Mouse (Mus musculus) CH12.LX (cell line): ENCODE data around the gene 2310061I04Rik. TPM values are rescaled to one million over a fixed set of nuclear protein-coding genes. Genes with fewer than 3 reads are reported as not detected.

ENCODE experiments used
- DNase-seq: peaks from one replicate; pipeline ENCODE4 v3.0.0-alpha.2; 2013; ENCODE audit errors: extremely low read depth
- H3K27ac ChIP-seq: 2 replicates; pipeline ENCODE4 v1.5.1; 2012; ENCODE audit warnings: low read depth, mild to moderate bottlenecking, control low read depth, moderate library complexity; ENCODE audit not compliant: insufficient read depth
- H3K27me3 ChIP-seq: replicated peaks from 2 replicates; pipeline ENCODE3; 2012; ENCODE audit warnings: inconsistent platforms
- H3K36me3 ChIP-seq, 2 experiments: replicated peaks in 1 of 2; 2 replicates each; pipeline versions ENCODE3 to v1.6.1; 2012; ENCODE audit warnings: inconsistent platforms in 1 of 2, low read length in 1 of 2, mild to moderate bottlenecking in 1 of 2, mixed read lengths in 1 of 2, moderate library complexity in 1 of 2; ENCODE audit not compliant: control insufficient read depth in 1 of 2, insufficient read depth in 1 of 2
- H3K4me1 ChIP-seq, 2 experiments: 2 replicates each; pipeline ENCODE4 v1.6.1; 2012; ENCODE audit warnings: inconsistent platforms in 1 of 2, moderate library complexity in 1 of 2; ENCODE audit not compliant: insufficient read depth in 2 of 2, control insufficient read depth in 1 of 2
- H3K4me2 ChIP-seq: 2 replicates; pipeline ENCODE4 v1.6.1; 2012; ENCODE audit warnings: low read depth, mild to moderate bottlenecking, control low read depth; ENCODE audit not compliant: poor library complexity, insufficient read depth, severe bottlenecking
- H3K4me3 ChIP-seq, 3 experiments: fragments of 150-350 bp in 1 of 3; sonication (generic) in 1 of 3; replicated peaks in 1 of 3; 2 replicates each; pipeline versions ENCODE3 to v1.5.1; 2011 to 2012; ENCODE audit warnings: low read depth in 2 of 3, low read length in 2 of 3, mild to moderate bottlenecking in 2 of 3, moderate library complexity in 2 of 3, control low read depth in 1 of 3, improper control_type of control experiment in 1 of 3, inconsistent platforms in 1 of 3, mixed read lengths in 1 of 3; ENCODE audit not compliant: poor library complexity in 1 of 3
- H3K79me2 ChIP-seq: replicated peaks from 2 replicates; pipeline ENCODE4 v1.6.1; 2012; ENCODE audit warnings: mild to moderate bottlenecking, moderate library complexity; ENCODE audit not compliant: control insufficient read depth, poor library complexity, insufficient read depth, severe bottlenecking; ENCODE audit errors: extremely low read depth
- H3K9ac ChIP-seq: 2 replicates; pipeline ENCODE4 v1.6.1; 2012; ENCODE audit warnings: low read depth, mild to moderate bottlenecking, control low read depth, moderate library complexity; ENCODE audit not compliant: insufficient read depth
- H3K9me3 ChIP-seq: replicated peaks from 2 replicates; pipeline ENCODE3; 2012; ENCODE audit warnings: low read length, inconsistent platforms, mixed read lengths
- CTCF ChIP-seq, 2 experiments: IDR thresholded peaks in 1 of 2; conservative IDR thresholded peaks in 1 of 2; 2 replicates each; pipeline ENCODE4 v1.5.1; 2011 to 2012; ENCODE audit warnings: low read depth in 2 of 2, low read length in 2 of 2, improper control_type of control experiment in 1 of 2, inconsistent platforms in 1 of 2, mild to moderate bottlenecking in 1 of 2, moderate library complexity in 1 of 2
- ETS1 ChIP-seq: conservative IDR thresholded peaks from 2 replicates; pipeline ENCODE4 v1.6.1; 2012; ENCODE audit warnings: low read depth, mild to moderate bottlenecking, inconsistent platforms, low read length, improper control_type of control experiment, moderate library complexity
- GABPA ChIP-seq: IDR thresholded peaks from 2 replicates; pipeline ENCODE4 v1.6.1; 2012; ENCODE audit warnings: low read depth, low read length, improper control_type of control experiment, inconsistent platforms; ENCODE audit not compliant: insufficient replicate concordance
- JUN ChIP-seq: IDR thresholded peaks from 2 replicates; pipeline ENCODE4 v1.6.1; 2011; ENCODE audit warnings: low read depth, mild to moderate bottlenecking, low read length, improper control_type of control experiment, moderate library complexity; ENCODE audit not compliant: insufficient read depth
- MAFK ChIP-seq: IDR thresholded peaks from 2 replicates; pipeline ENCODE4 v1.6.1; 2011; ENCODE audit warnings: low read length, improper control_type of control experiment; ENCODE audit not compliant: insufficient replicate concordance
- MYC ChIP-seq: IDR thresholded peaks from 2 replicates; pipeline ENCODE4 v1.6.1; 2011; ENCODE audit warnings: low read depth, mild to moderate bottlenecking, improper control_type of control experiment, low read length
- NELFE ChIP-seq: IDR thresholded peaks from 2 replicates; pipeline ENCODE4 v1.6.1; 2011; ENCODE audit warnings: low read depth, low read length, improper control_type of control experiment
- POLR2A ChIP-seq: IDR thresholded peaks from 2 replicates; pipeline ENCODE4 v1.6.1; 2011; ENCODE audit warnings: low read depth, mild to moderate bottlenecking, improper control_type of control experiment, low read length
- RAD21 ChIP-seq: IDR thresholded peaks from 2 replicates; pipeline ENCODE4 v1.6.1; 2011; ENCODE audit warnings: low read depth, mild to moderate bottlenecking, low read length, improper control_type of control experiment, moderate library complexity
- RCOR1 ChIP-seq: conservative IDR thresholded peaks from 2 replicates; pipeline ENCODE4 v1.6.1; 2012; ENCODE audit warnings: low read depth, mild to moderate bottlenecking, inconsistent platforms, low read length, improper control_type of control experiment
- SIN3A ChIP-seq: IDR thresholded peaks from 2 replicates; pipeline ENCODE4 v1.6.1; 2012; ENCODE audit warnings: low read length, improper control_type of control experiment, inconsistent platforms
- SMC3 ChIP-seq: IDR thresholded peaks from 2 replicates; pipeline ENCODE4 v1.6.1; 2011; ENCODE audit warnings: low read depth, low read length, improper control_type of control experiment
- TCF12 ChIP-seq: IDR thresholded peaks from 2 replicates; pipeline ENCODE4 v1.6.1; 2014; ENCODE audit warnings: low read depth, mild to moderate bottlenecking, inconsistent platforms, low read length, improper control_type of control experiment
- ZKSCAN1 ChIP-seq: IDR thresholded peaks from 2 replicates; pipeline ENCODE4 v1.6.1; 2012; ENCODE audit warnings: low read depth, inconsistent platforms, low read length, improper control_type of control experiment, borderline replicate concordance
- dilution Hi-C: fragments of 300-500 bp; cut with MboI; formaldehyde crosslinking; loops from 2 replicates; pipeline ENCODE4 v1.14.3; 2020; ENCODE audit warnings: low sequenced_read_pairs; ENCODE audit not compliant: extremely low pct_unique_long_range_greater_than_20kb, extremely low pct_ligation_motif_present
- in situ Hi-C: fragments of 300-500 bp; cut with MboI; formaldehyde crosslinking; loops from 3 replicates; pipeline ENCODE4 v1.14.3; 2019; ENCODE audit warnings: low sequenced_read_pairs, low pct_ligation_motif_present, low pct_unique_long_range_greater_than_20kb, mixed read lengths
- polyA plus RNA-seq: library from polyadenylated mRNA; unstranded; fragments of >175 nt; gene quantifications from 2 replicates; pipeline ENCODE4 v1.2.1, GENCODE M21; 2012; ENCODE audit warnings: low read depth; ENCODE audit not compliant: insufficient read length
- total RNA-seq, 2 experiments: library from RNA; depleted of rRNA; stranded (reverse); fragments of 300-350 nt in 1 of 2; fragments of >200 nt in 1 of 2; gene quantifications; 2 replicates each; pipeline ENCODE4 v1.2.3; 2012 to 2014

2310061I04Rik gene
- total and polyA plus RNA-seq, 3 experiments, result 5.7 to 46.4 (median 8.7) TPM

GRCm38 (mm10) chr17:35850974-35851373 is 46.3 kb downstream of the 2310061I04Rik start:
- TF ChIP-seq JUN (no peak), MYC (no peak), ETS1 (no peak)
- no peak overlapping the region for H3K4me3 ChIP-seq
- peaks cover 0 to 16% of the 10 kb centered on the region in 2 experiments; a peak in 2 of 4 replicates for H3K4me1 ChIP-seq
- no peak overlapping the region for H3K9ac ChIP-seq
- H3K27me3 ChIP-seq, result no peaks in the 10 kb centered on the region
- no peak overlapping the region for H3K27ac ChIP-seq
- in situ Hi-C loops (no loop called here), dilution Hi-C loops (no loop called here)
- no peak overlapping the region for H3K4me2 ChIP-seq
- DNase-seq, result no peak
- peaks cover 44 to 81% of the 10 kb centered on the region in 2 experiments for H3K36me3 ChIP-seq
- no peaks in the 10 kb centered on the region for H3K9me3 ChIP-seq
- H3K79me2 ChIP-seq, result no peaks in the 10 kb centered on the region

GRCm38 (mm10) chr17:35848112-35848511 is 49.1 kb downstream of the 2310061I04Rik start:
- H3K27ac ChIP-seq, result no peak overlapping the region
- no peak overlapping the region for H3K4me3 ChIP-seq
- H3K27me3 ChIP-seq, result no peaks in the 10 kb centered on the region
- no peak overlapping the region for H3K4me2 ChIP-seq
- H3K36me3 ChIP-seq, result peaks cover 50 to 76% of the 10 kb centered on the region in 2 experiments
- dilution Hi-C loops (no loop called here), in situ Hi-C loops (no loop called here)
- peaks cover 0 to 17% of the 10 kb centered on the region in 2 experiments; a peak in 2 of 4 replicates for H3K4me1 ChIP-seq
- H3K79me2 ChIP-seq, result no peaks in the 10 kb centered on the region; the same call in 1 of the 2 replicates
- no peaks in the 10 kb centered on the region for H3K9me3 ChIP-seq
- no peak overlapping the region for H3K9ac ChIP-seq
- no peak for DNase-seq
- TF ChIP-seq RCOR1 (no peak), SMC3 (peak; percentile 26), RAD21 (peak; percentile 24), SIN3A (no peak), CTCF (conservative IDR thresholded peaks at IDR 0.05 in 1 of 2, IDR thresholded peaks at IDR 0.05 in 1 of 2; ENCODE audit: low read depth in 2 of 2, low read length in 2 of 2) (peak in 1 of 2 experiments; percentile 44; a peak in 2 of 4 replicates)

- H3K27me3 ChIP-seq, result no peaks in the 10 kb centered on the region
- H3K27ac ChIP-seq, result no peak overlapping the region
- in situ Hi-C loops (no loop called here), dilution Hi-C loops (no loop called here)
- H3K4me1 ChIP-seq, result peaks cover 0 to 35% of the 10 kb centered on the region in 2 experiments; a peak in 2 of 4 replicates
- H3K9ac ChIP-seq, result no peak overlapping the region
- H3K4me2 ChIP-seq, result no peak overlapping the region
- no peaks in the 10 kb centered on the region for H3K9me3 ChIP-seq
- H3K36me3 ChIP-seq, result peaks cover 27 to 34% of the 10 kb centered on the region in 2 experiments
- no peak overlapping the region for H3K4me3 ChIP-seq
- H3K79me2 ChIP-seq, result no peaks in the 10 kb centered on the region; the same call in none of the 2 replicates
- TF ChIP-seq RAD21 (peak; percentile 30), ZKSCAN1 (no peak), SMC3 (peak; percentile 43), JUN (no peak), TCF12 (no peak), NELFE (no peak), GABPA (no peak), POLR2A (no peak), CTCF (conservative IDR thresholded peaks at IDR 0.05 in 1 of 2, IDR thresholded peaks at IDR 0.05 in 1 of 2; ENCODE audit: low read depth in 2 of 2, low read length in 2 of 2) (peak in 1 of 2 experiments; percentile 53; a peak in 2 of 4 replicates), MAFK (no peak)
- no peak for DNase-seq
Observed at GRCm38 (mm10) chr17:35843514-35843913, 53.7 kb downstream of the 2310061I04Rik start.

Other genes starting within 250 kb of the 2310061I04Rik start
Only the 20 nearest of the 23 such genes appear.
- 51.7 and 55.7 TPM in 2 replicates for gene Gtf2h4, start 223.7 kb downstream of the 2310061I04Rik start, total RNA-seq (2012; rRNA removed)
- 35.3 and 40.7 TPM in 2 replicates for gene Gtf2h4, start 223.7 kb downstream of the 2310061I04Rik start, total RNA-seq (2014; rRNA removed)
- gene Gtf2h4, start 223.7 kb downstream of the 2310061I04Rik start, polyA plus RNA-seq, result 40.0 and 40.4 TPM in 2 replicates
- gene Ddr1, start 192.8 kb downstream of the 2310061I04Rik start, total RNA-seq (2012; rRNA removed), result 3.5 and 3.6 TPM in 2 replicates
- 0.83 and 1.3 TPM in 2 replicates for gene Ddr1, start 192.8 kb downstream of the 2310061I04Rik start, total RNA-seq (2014; rRNA removed)
- gene Ddr1, start 192.8 kb downstream of the 2310061I04Rik start, polyA plus RNA-seq, result 3.0 and 3.1 TPM in 2 replicates
- 16.5 and 27.2 TPM in 2 replicates for gene Ier3, start 75.7 kb downstream of the 2310061I04Rik start, total RNA-seq (2012; rRNA removed)
- 13.9 and 15.0 TPM in 2 replicates for gene Ier3, start 75.7 kb downstream of the 2310061I04Rik start, total RNA-seq (2014; rRNA removed)
- gene Ier3, start 75.7 kb downstream of the 2310061I04Rik start, polyA plus RNA-seq, result 12.4 and 12.6 TPM in 2 replicates
- gene Flot1, start 74.2 kb downstream of the 2310061I04Rik start, total RNA-seq (2012; rRNA removed), result 14.2 and 21.6 TPM in 2 replicates
- 12.8 and 16.3 TPM in 2 replicates for gene Flot1, start 74.2 kb downstream of the 2310061I04Rik start, total RNA-seq (2014; rRNA removed)
- 17.6 and 18.9 TPM in 2 replicates for gene Flot1, start 74.2 kb downstream of the 2310061I04Rik start, polyA plus RNA-seq
- gene Tubb5, start 59.1 kb downstream of the 2310061I04Rik start, total RNA-seq (2012; rRNA removed), result 1,014 and 1,058 TPM in 2 replicates
- 1,031 and 1,121 TPM in 2 replicates for gene Tubb5, start 59.1 kb downstream of the 2310061I04Rik start, total RNA-seq (2014; rRNA removed)
- gene Tubb5, start 59.1 kb downstream of the 2310061I04Rik start, polyA plus RNA-seq, result 962 and 1,053 TPM in 2 replicates
- 8.2 and 8.5 TPM in 2 replicates for gene Mdc1, start 55.9 kb downstream of the 2310061I04Rik start, total RNA-seq (2012; rRNA removed)
- 2.4 and 3.3 TPM in 2 replicates for gene Mdc1, start 55.9 kb downstream of the 2310061I04Rik start, total RNA-seq (2014; rRNA removed)
- gene Mdc1, start 55.9 kb downstream of the 2310061I04Rik start, polyA plus RNA-seq, result 14.4 and 15.7 TPM in 2 replicates
- gene Nrm, start 36.1 kb downstream of the 2310061I04Rik start, total RNA-seq (2012; rRNA removed), result 12.5 and 16.7 TPM in 2 replicates
- 10.0 and 12.1 TPM in 2 replicates for gene Nrm, start 36.1 kb downstream of the 2310061I04Rik start, total RNA-seq (2014; rRNA removed)
- gene Nrm, start 36.1 kb downstream of the 2310061I04Rik start, polyA plus RNA-seq, result 14.0 and 15.4 TPM in 2 replicates
- gene Ppp1r18, start 31.8 kb downstream of the 2310061I04Rik start, total RNA-seq (2012; rRNA removed), result 20.5 and 21.4 TPM in 2 replicates
- 7.5 and 8.5 TPM in 2 replicates for gene Ppp1r18, start 31.8 kb downstream of the 2310061I04Rik start, total RNA-seq (2014; rRNA removed)
- 48.9 and 50.1 TPM in 2 replicates for gene Ppp1r18, start 31.8 kb downstream of the 2310061I04Rik start, polyA plus RNA-seq
- 75.3 and 81.0 TPM in 2 replicates for gene Dhx16, start 17.6 kb downstream of the 2310061I04Rik start, total RNA-seq (2012; rRNA removed)
- gene Dhx16, start 17.6 kb downstream of the 2310061I04Rik start, total RNA-seq (2014; rRNA removed), result 74.8 and 75.0 TPM in 2 replicates
- gene Dhx16, start 17.6 kb downstream of the 2310061I04Rik start, polyA plus RNA-seq, result 84.4 and 107 TPM in 2 replicates
- 12.5 and 14.5 TPM in 2 replicates for gene Atat1, start 12.6 kb upstream of the 2310061I04Rik start, total RNA-seq (2012; rRNA removed)
- gene Atat1, start 12.6 kb upstream of the 2310061I04Rik start, total RNA-seq (2014; rRNA removed), result 5.2 and 5.7 TPM in 2 replicates
- 9.9 and 10.4 TPM in 2 replicates for gene Atat1, start 12.6 kb upstream of the 2310061I04Rik start, polyA plus RNA-seq
- gene Mrps18b, start 19.0 kb upstream of the 2310061I04Rik start, total RNA-seq (2012; rRNA removed), result 108 and 135 TPM in 2 replicates
- 135 and 148 TPM in 2 replicates for gene Mrps18b, start 19.0 kb upstream of the 2310061I04Rik start, total RNA-seq (2014; rRNA removed)
- gene Mrps18b, start 19.0 kb upstream of the 2310061I04Rik start, polyA plus RNA-seq, result 172 and 180 TPM in 2 replicates
- 31.6 TPM in 2 replicates for gene Ppp1r10, start 19.0 kb upstream of the 2310061I04Rik start, total RNA-seq (2012; rRNA removed)
- 10.7 and 14.5 TPM in 2 replicates for gene Ppp1r10, start 19.0 kb upstream of the 2310061I04Rik start, total RNA-seq (2014; rRNA removed)
- 69.9 and 70.3 TPM in 2 replicates for gene Ppp1r10, start 19.0 kb upstream of the 2310061I04Rik start, polyA plus RNA-seq
- 110 and 136 TPM in 2 replicates for gene Abcf1, start 72.3 kb upstream of the 2310061I04Rik start, total RNA-seq (2012; rRNA removed)
- 52.8 and 52.9 TPM in 2 replicates for gene Abcf1, start 72.3 kb upstream of the 2310061I04Rik start, total RNA-seq (2014; rRNA removed)
- 290 and 352 TPM in 2 replicates for gene Abcf1, start 72.3 kb upstream of the 2310061I04Rik start, polyA plus RNA-seq
- gene Gnl1, start 82.4 kb upstream of the 2310061I04Rik start, total RNA-seq (2012; rRNA removed), result 24.3 and 29.0 TPM in 2 replicates
- gene Gnl1, start 82.4 kb upstream of the 2310061I04Rik start, total RNA-seq (2014; rRNA removed), result 15.9 and 18.7 TPM in 2 replicates
- 33.4 and 41.1 TPM in 2 replicates for gene Gnl1, start 82.4 kb upstream of the 2310061I04Rik start, polyA plus RNA-seq
- 5.5 and 8.3 TPM in 2 replicates for gene Prr3, start 82.8 kb upstream of the 2310061I04Rik start, total RNA-seq (2012; rRNA removed)
- 2.3 and 4.0 TPM in 2 replicates for gene Prr3, start 82.8 kb upstream of the 2310061I04Rik start, total RNA-seq (2014; rRNA removed)
- 30.6 and 32.0 TPM in 2 replicates for gene Prr3, start 82.8 kb upstream of the 2310061I04Rik start, polyA plus RNA-seq
- 9.8 and 16.1 TPM in 2 replicates for gene H2-T24, start 123.1 kb upstream of the 2310061I04Rik start, total RNA-seq (2012; rRNA removed)
- gene H2-T24, start 123.1 kb upstream of the 2310061I04Rik start, total RNA-seq (2014; rRNA removed), result 6.6 and 7.6 TPM in 2 replicates
- 8.9 and 9.3 TPM in 2 replicates for gene H2-T24, start 123.1 kb upstream of the 2310061I04Rik start, polyA plus RNA-seq
- gene H2-T23, start 135.4 kb upstream of the 2310061I04Rik start, total RNA-seq (2012; rRNA removed), result 21.8 and 23.0 TPM in 2 replicates
- 35.6 and 38.8 TPM in 2 replicates for gene H2-T23, start 135.4 kb upstream of the 2310061I04Rik start, total RNA-seq (2014; rRNA removed)
- gene H2-T23, start 135.4 kb upstream of the 2310061I04Rik start, polyA plus RNA-seq, result 42.1 and 75.0 TPM in 2 replicates
- 9.6 and 10.6 TPM in 2 replicates for gene H2-T22, start 145.3 kb upstream of the 2310061I04Rik start, total RNA-seq (2012; rRNA removed)
- 14.9 and 16.4 TPM in 2 replicates for gene H2-T22, start 145.3 kb upstream of the 2310061I04Rik start, total RNA-seq (2014; rRNA removed)
- 19.8 and 26.1 TPM in 2 replicates for gene H2-T22, start 145.3 kb upstream of the 2310061I04Rik start, polyA plus RNA-seq
- gene Gm6034, start 145.5 kb upstream of the 2310061I04Rik start, total RNA-seq (2012; rRNA removed), result 0.80 and 1.1 TPM in 2 replicates
- gene Gm6034, start 145.5 kb upstream of the 2310061I04Rik start, total RNA-seq (2014; rRNA removed), result 0.42 TPM in 1 of 2 replicates, not detected in the other
- 1.7 and 2.1 TPM in 2 replicates for gene Gm6034, start 145.5 kb upstream of the 2310061I04Rik start, polyA plus RNA-seq
- gene Gm11127, start 160.9 kb upstream of the 2310061I04Rik start, total RNA-seq (2012; rRNA removed), result 23.8 and 25.1 TPM in 2 replicates
- gene Gm11127, start 160.9 kb upstream of the 2310061I04Rik start, total RNA-seq (2014; rRNA removed), result 1.2 and 2.0 TPM in 2 replicates
- 0.27 and 0.37 TPM in 2 replicates for gene Gm11127, start 160.9 kb upstream of the 2310061I04Rik start, polyA plus RNA-seq